Mouse (Mus musculus) limb, embryonic 14.5 days (tissue): ENCODE measurements around the gene Atxn7l1. TPM values are rescaled to one million over a fixed set of nuclear protein-coding genes. Genes with fewer than 3 reads are reported as not detected.

ENCODE experiments used
- ATAC-seq: fragments of 200-750 bp; cut with Nextera tagmentation; 2 replicates; pipeline ENCODE4 v1.8.0; 2017; ENCODE audit warnings: low read depth, moderate number of reproducible peaks, moderate TSS enrichment; ENCODE audit not compliant: low FRiP score
- DNase-seq: peaks from one replicate; pipeline ENCODE4 v3.0.0-alpha.2; 2015; ENCODE audit warnings: low spot score
- H3K27ac ChIP-seq: fragments of 300-500 bp; sonication (generic); replicated peaks from 2 replicates; pipeline ENCODE4 v1.5.1; 2014; ENCODE audit warnings: low read depth, mild to moderate bottlenecking, low read length, moderate library complexity, mixed read lengths
- H3K27me3 ChIP-seq: fragments of 300-500 bp; sonication (generic); 2 replicates; pipeline ENCODE4 v1.6.1; 2014; ENCODE audit warnings: low read length, mixed read lengths; ENCODE audit not compliant: control insufficient read depth, insufficient read depth
- H3K36me3 ChIP-seq: fragments of 300-500 bp; sonication (generic); 2 replicates; pipeline ENCODE4 v1.6.1; 2014; ENCODE audit warnings: mild to moderate bottlenecking, low read length, moderate library complexity, mixed read lengths; ENCODE audit not compliant: control insufficient read depth, insufficient read depth
- H3K4me1 ChIP-seq: fragments of 300-500 bp; sonication (generic); 2 replicates; pipeline ENCODE4 v1.6.1; 2014; ENCODE audit warnings: antibody characterized with exemption, low read length, mixed read lengths; ENCODE audit not compliant: control insufficient read depth, insufficient read depth
- H3K4me2 ChIP-seq: fragments of 300-500 bp; sonication (generic); replicated peaks from 2 replicates; pipeline ENCODE4 v1.6.1; 2014; ENCODE audit warnings: low read depth, mild to moderate bottlenecking, low read length, moderate library complexity; ENCODE audit not compliant: severe bottlenecking
- H3K4me3 ChIP-seq: fragments of 300-500 bp; sonication (generic); replicated peaks from 2 replicates; pipeline ENCODE4 v1.5.1; 2014; ENCODE audit warnings: low read length
- H3K9ac ChIP-seq: fragments of 300-500 bp; sonication (generic); 2 replicates; pipeline ENCODE4 v1.6.1; 2014; ENCODE audit warnings: mild to moderate bottlenecking, low read depth, low read length, moderate library complexity; ENCODE audit not compliant: severe bottlenecking
- H3K9me3 ChIP-seq: fragments of 300-500 bp; sonication (generic); 2 replicates; pipeline ENCODE4 v1.6.1; 2016; ENCODE audit warnings: low read length; ENCODE audit not compliant: control insufficient read depth
- POLR2A ChIP-seq: fragments of 200-500 bp; IDR thresholded peaks from 2 replicates; pipeline ENCODE4 v1.8.0; 2012; ENCODE audit warnings: inconsistent platforms, mild to moderate bottlenecking, moderate library complexity, borderline replicate concordance; ENCODE audit not compliant: insufficient read depth, insufficient read length; ENCODE audit errors: extremely low read depth
- WGBS: fragments of 180-500 bp; shearing (Covaris S2); extraction: QIAGEN DNeasy Blood & Tissue Kit; methylation state at CpG from one replicate; pipeline ENCODE4 v1.1.7; 2014; 5-methylcytosine and 5-hydroxymethylcytosine counted together
- polyA plus RNA-seq, 2 experiments: library from polyadenylated mRNA; depleted of rRNA in 1 of 2; stranded (reverse) in 1 of 2; unstranded in 1 of 2; fragments of >200 nt; fragmentation: Nextera tagmentation in 1 of 2; extraction: Ambion mirVana in 1 of 2; gene quantifications; 2 replicates each; pipeline versions ENCODE4 v1.2.1 to v1.2.3; 2012 to 2014

Gene Atxn7l1
- polyA plus RNA-seq, 2 experiments = 15.3 to 23.1 TPM

DNA sequence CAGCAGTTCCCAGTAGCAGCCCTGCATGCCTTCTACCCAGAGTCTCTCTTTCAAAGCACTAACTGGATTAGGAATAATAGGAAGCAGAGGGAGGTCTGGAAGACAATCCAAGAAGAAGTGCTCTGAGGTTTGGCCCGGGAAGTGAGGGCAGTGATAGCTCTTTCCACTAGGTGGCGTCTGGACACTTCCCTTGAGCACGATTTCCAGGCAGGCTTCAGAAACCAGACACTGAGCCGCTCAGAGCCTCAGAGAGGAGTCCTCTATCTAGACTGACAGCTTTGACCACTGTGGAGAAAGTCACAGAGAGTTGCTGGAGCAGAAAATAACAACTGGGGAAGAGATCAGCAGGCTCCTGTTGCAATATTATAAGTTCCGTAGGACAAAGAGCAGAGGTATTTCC lies 241.3 kb downstream of the Atxn7l1 start:
- H3K4me2 ChIP-seq = no peak overlapping the region
- no peaks in the 10 kb centered on the region; the same call in 1 of the 2 replicates for H3K27me3 ChIP-seq
- H3K36me3 ChIP-seq = no peaks in the 10 kb centered on the region
- no peaks in the 10 kb centered on the region for H3K9me3 ChIP-seq
- no peaks in the 10 kb centered on the region for H3K4me1 ChIP-seq
- no peak overlapping the region for H3K4me3 ChIP-seq
- TF ChIP-seq POLR2A = no peak
- no peak overlapping the region for H3K27ac ChIP-seq
- DNase-seq = peak; percentile 85
- 9% methylated on average over 5 of the region's 5 CpGs for WGBS
- H3K9ac ChIP-seq = no peak overlapping the region
- ATAC-seq = peak; percentile 71; the same call in 1 of the 2 replicates

GRCm38 (mm10) chr12:33390844-33391560 lies 243.5 kb downstream of the Atxn7l1 start:
- WGBS = 53% methylated on average over 2 of the region's 2 CpGs
- TF ChIP-seq POLR2A = no peak
- Histone ChIP-seq H3K36me3 (no peaks in the 10 kb centered on the region), H3K4me1 (peaks cover 4% of the 10 kb centered on the region), H3K27ac (no peak overlapping the region), H3K4me3 (no peak overlapping the region), H3K4me2 (no peak overlapping the region), H3K9ac (no peak overlapping the region), H3K9me3 (no peaks in the 10 kb centered on the region), H3K27me3 (no peaks in the 10 kb centered on the region; the same call in 1 of the 2 replicates)
- ATAC-seq (no peak), DNase-seq (no peak)

- peak; percentile 14 for DNase-seq
- no peaks in the 10 kb centered on the region for H3K9me3 ChIP-seq
- peak within 1 kb of the TSS; percentile 27 for H3K4me3 ChIP-seq
- H3K4me2 ChIP-seq = peak within 1 kb of the TSS; percentile 51
- H3K4me1 ChIP-seq = peaks cover 4% of the 10 kb centered on the region
- ATAC-seq = peak; percentile 47; the same call in 1 of the 2 replicates
- H3K27me3 ChIP-seq = no peaks in the 10 kb centered on the region
- no peak for TF ChIP-seq POLR2A
- H3K27ac ChIP-seq = no peak within 1 kb of the TSS
- no peaks in the 10 kb centered on the region for H3K36me3 ChIP-seq
- peak within 1 kb of the TSS; percentile 48; the same call in 1 of the 2 replicates for H3K9ac ChIP-seq
- WGBS = 13% methylated on average over 24 of the region's 24 CpGs
Measured at GRCm38 (mm10) chr12:33394804-33395623, 247.5 kb downstream of the Atxn7l1 start, which contains the start of gene Efcab10. Efcab10 (plus strand) TSS chr12:33394854.

GRCm38 (mm10) chr12:33403265-33403693 lies 255.8 kb downstream of the Atxn7l1 start:
- DNase-seq (no peak), ATAC-seq (no peak)
- TF ChIP-seq POLR2A = no peak
- H3K9me3 ChIP-seq = no peaks in the 10 kb centered on the region
- no peaks in the 10 kb centered on the region for H3K27me3 ChIP-seq
- no peak overlapping the region for H3K4me3 ChIP-seq
- no peaks in the 10 kb centered on the region for H3K36me3 ChIP-seq
- 47% methylated on average over 7 of the region's 7 CpGs for WGBS
- no peak overlapping the region for H3K27ac ChIP-seq
- no peak overlapping the region for H3K9ac ChIP-seq
- no peaks in the 10 kb centered on the region for H3K4me1 ChIP-seq
- H3K4me2 ChIP-seq = no peak overlapping the region

DNA sequence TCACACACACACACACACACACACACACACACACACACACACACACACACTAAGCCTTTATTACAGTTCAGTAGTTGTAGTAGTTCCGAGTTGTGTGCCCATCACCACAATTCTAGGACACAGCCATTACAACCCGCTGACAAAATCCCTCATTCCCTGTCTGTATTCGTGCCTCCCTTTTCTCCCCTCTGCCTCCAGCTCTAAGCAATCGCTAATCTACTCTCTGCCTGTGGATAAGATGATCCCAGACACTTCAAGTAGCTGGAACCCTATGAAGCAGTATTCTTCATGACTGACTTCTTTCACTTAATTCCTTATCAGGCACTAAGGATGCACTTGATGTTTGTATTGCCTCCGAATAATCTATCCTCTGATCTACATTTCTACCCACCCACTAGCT lies 257.5 kb downstream of the Atxn7l1 start:
- Histone ChIP-seq H3K36me3 (no peaks in the 10 kb centered on the region), H3K4me3 (no peak overlapping the region), H3K27me3 (no peaks in the 10 kb centered on the region), H3K4me2 (no peak overlapping the region), H3K4me1 (no peaks in the 10 kb centered on the region), H3K9ac (no peak overlapping the region), H3K9me3 (no peaks in the 10 kb centered on the region), H3K27ac (no peak overlapping the region)
- DNase-seq (no peak), ATAC-seq (no peak)
- 72% methylated on average over 5 of the region's 5 CpGs for WGBS
- no peak for TF ChIP-seq POLR2A
